Mouse (Mus musculus) layer of hippocampus, adult 8-10 months (tissue): ENCODE measurements around the gene Schip1. TPM values are rescaled to one million over a fixed set of nuclear protein-coding genes. Genes with fewer than 3 reads are reported as not detected.

Experiments
- DNase-seq, 2 experiments: peaks; one replicate each; pipeline ENCODE4 v3.0.0; 2022; ENCODE audit warnings: low spot score in 2 of 2
- total RNA-seq, 4 experiments: library from RNA; stranded (reverse); gene quantifications; 2 replicates each; pipeline ENCODE4 v1.2.4; 2022

Gene Schip1
- total RNA-seq, 4 experiments from 2014 or later, result 220 to 285 (median 244) TPM

DNA sequence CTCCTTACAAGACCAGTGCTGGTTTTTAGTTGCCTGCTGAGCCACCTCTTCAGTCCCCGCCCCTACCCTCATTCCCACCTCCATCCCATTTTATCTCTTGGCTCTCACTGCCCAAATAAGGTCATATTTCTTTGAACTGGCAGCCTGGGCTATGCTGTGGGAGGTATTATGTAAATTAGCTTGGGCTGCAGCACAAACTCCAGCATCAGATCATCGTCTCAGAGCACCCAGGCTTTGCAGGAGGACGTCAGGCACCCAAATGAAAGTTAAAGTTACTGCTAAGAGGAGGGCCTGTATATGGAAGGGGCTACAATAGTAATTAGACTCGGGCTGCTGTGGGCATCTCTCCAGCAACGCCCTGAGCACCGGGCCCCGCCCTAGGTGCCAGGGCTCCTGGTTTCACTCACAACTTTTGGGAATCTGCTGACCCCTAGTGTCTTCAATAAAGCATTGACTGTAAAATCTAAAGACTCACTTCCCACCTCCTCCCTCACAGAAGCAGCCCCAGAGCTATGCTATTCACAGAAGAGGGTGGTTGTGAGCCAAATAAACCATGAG lies 478.4 kb downstream of the Schip1 start:
- peak; percentile 62 to 64 for DNase-seq

DNA sequence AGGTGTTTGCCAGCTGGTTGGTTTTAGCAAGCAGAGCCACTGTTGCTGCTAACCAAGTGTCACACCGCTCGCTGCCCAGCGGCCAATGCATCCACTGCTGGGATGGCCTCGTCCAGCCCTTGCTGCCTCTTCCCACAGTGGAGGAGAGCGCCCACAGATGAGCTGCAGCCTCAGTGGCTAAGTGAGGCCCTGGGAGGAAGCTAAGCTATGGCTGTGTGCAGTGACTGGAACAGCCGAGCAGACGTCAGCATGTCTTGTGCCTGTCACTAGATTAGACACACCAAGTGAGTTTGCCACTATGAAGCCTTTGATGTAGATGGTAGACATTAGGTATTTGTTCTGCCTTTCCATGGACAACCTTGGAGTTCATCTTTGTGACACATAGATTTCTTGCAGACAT lies 480.2 kb downstream of the Schip1 start:
- DNase-seq, result no peak

- DNase-seq, result no peak
Measured at GRCm38 (mm10) chr3:68545898-68546297, 481.3 kb downstream of the Schip1 start.

GRCm38 (mm10) chr3:68555087-68555662 lies 490.6 kb downstream of the Schip1 start:
- DNase-seq, result no peak

GRCm38 (mm10) chr3:68556891-68557290 lies 492.3 kb downstream of the Schip1 start:
- no peak for DNase-seq

DNA sequence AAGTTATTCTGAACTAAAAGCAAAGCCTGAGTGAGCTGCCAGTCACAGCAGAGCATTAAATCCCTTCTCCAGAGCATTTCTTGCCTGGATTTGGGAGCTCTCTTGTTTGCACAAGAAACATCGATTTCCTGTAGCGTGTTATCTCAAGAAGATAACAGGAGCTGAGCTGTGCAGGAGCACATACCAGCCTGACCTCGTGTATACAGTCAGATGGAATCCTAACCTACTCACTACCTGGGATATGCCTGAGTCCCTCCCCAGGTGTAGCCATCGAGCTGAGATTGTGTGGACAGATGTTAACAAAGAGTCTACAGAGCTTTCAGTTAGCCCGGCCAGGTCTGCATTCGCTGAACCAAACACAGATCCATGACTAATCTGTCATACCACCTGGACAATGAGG lies 494.1 kb downstream of the Schip1 start:
- DNase-seq, result no peak

DNA sequence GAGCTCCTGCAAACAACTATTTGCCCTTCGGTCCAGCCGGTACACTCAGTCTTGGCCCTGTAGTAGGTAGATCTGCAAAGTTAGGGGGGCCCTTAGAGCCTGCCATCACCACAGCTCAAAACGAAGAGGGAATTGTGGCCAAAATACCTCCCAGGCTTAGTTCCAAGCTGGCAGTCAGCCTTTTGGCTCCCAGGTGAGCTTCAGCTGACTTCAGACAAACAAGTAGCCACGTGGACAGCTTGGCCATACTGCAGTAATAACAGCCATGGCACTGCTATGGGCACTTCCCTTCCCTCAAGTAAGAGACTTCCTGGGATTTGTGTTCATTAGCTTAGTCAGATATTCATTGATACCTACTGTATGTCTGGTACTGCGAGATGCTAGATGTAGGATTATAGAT lies 495.5 kb downstream of the Schip1 start:
- DNase-seq, result no peak

DNA sequence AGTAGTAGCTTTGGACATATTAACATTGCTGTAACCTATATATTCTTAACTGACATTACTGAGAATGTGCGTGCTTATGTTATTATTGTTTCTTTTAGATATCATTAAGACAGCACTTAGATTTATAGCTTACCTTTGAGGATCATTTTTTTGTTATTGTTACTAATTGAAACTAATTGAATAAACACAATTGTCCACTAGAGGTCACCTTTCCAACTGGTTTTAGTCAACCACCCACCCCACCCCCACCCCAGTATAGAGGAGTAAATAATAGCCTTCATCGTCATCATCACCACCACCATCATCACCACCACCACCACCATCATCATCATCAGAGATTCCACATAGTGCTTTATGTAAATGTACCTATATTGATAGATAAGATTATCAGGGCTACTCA lies 498.2 kb downstream of the Schip1 start:
- no peak for DNase-seq

- no peak for DNase-seq
Measured at GRCm38 (mm10) chr3:68563922-68564321, 499.3 kb downstream of the Schip1 start.

GRCm38 (mm10) chr3:68564978-68565674 lies 500.5 kb downstream of the Schip1 start:
- DNase-seq, result no peak

GRCm38 (mm10) chr3:68565675-68566055 lies 501.1 kb downstream of the Schip1 start:
- DNase-seq, result no peak

DNA sequence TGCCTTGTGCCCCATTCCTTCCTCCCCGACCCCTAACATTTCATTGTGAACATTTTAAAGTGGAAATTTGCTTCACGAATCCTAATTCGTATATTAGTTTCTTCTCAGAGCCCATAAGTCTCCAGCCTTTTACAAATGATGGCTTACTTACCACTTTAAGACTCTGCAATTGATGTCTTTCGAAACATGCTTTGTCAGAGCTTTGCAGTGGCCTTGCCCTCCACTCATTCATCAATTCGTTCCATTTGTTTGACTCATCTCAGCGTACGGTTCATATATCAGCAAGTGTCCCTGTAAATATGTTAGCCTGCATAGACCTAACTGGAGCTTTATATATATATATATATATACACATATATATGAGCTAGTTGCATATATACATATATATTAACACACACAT lies 503.0 kb downstream of the Schip1 start:
- DNase-seq, result no peak

GRCm38 (mm10) chr3:68568149-68568548 lies 503.5 kb downstream of the Schip1 start:
- DNase-seq, result no peak

GRCm38 (mm10) chr3:68568716-68569115 lies 504.1 kb downstream of the Schip1 start:
- no peak for DNase-seq

- DNase-seq, result peak in 1 of 2 experiments; percentile 47
Measured at GRCm38 (mm10) chr3:68570319-68570718, 505.7 kb downstream of the Schip1 start.

DNA sequence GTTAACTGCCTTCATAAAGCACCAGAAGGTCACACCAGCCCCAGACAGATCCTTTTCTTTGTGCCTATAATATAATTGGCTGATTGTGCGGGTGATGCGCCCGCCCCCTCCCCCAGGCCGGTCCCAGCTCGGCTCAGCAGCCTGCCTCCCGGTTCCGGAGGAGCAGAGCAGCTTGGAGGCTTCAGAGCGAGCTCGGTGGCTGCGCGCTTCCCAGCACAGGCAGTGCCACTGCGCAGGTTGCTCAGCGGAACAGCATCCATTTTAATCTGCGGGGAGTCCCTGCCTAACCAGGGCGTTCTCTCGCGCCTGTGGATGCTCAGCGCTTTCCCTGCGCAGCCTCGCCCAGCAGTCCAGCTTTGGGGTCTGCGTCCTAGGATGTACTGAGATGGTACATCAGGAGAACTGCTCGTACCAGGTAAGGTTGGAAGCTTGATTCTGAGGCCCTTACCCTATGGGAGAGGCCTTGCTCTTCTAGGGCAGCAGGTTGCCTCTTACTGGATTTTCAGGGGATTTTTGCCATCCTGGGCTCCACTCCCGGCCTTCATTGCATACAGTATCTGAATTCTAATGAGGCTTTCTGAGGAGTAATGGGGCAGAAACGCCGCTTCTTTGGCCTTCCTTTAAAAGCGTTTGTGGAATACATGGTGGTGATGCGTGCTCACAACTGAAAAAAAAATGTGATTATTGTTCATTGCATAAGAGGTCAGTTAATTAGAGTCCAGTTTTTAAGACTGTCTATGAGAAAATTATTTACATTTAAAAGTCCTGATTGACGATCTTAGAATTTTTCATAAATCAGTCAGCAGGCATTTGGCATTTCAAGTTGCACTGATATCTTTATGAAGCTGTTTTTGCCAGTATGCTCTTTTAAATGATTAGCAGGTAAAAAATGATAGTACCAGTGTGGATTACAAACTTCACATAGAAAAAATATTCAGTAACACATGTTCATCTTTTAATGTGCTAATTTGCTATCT lies 507.9 kb downstream of the Schip1 start:
- peak; percentile 88 to 89 for DNase-seq

DNA sequence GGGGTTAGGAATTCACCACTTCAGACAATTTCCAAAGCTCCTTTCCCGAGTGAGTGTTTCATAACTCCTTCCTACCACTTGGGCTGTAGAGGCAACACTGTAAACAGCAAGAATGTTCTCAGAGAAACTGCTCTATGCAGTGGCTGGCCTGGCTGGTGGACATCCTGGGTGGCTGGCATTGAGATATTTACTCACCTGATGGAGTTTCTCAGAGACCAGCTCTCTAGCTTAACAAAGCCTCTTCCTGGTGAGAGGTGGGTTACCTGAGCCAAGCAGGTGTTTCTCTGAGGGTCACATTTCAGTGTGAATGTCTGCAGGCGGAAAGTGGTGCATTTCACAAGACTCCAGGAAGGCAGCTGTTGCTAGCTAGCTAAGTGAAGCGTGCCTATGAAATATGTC lies 508.6 kb downstream of the Schip1 start:
- no peak for DNase-seq

DNA sequence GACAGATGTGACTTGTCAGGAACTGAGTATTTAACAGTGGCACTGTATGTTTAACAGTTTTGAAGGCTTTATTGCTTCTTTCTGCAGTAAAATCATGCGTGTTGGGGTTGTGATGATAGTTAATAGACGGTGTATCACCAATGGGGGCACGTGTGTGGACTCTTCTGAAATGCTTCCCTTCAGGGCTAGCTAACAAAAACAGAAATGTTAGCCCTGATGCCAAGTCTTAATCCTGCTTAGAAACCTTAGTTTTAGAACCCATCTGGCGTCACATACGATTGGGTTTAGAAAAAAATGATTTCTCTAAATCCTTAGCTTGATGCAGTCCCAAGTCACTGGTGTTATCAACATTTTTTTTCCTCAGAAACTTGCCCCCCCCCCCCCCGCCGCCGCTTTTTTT lies 509.5 kb downstream of the Schip1 start:
- no peak for DNase-seq

- DNase-seq, result no peak
Measured at GRCm38 (mm10) chr3:68574565-68574964, 510.0 kb downstream of the Schip1 start.

DNA sequence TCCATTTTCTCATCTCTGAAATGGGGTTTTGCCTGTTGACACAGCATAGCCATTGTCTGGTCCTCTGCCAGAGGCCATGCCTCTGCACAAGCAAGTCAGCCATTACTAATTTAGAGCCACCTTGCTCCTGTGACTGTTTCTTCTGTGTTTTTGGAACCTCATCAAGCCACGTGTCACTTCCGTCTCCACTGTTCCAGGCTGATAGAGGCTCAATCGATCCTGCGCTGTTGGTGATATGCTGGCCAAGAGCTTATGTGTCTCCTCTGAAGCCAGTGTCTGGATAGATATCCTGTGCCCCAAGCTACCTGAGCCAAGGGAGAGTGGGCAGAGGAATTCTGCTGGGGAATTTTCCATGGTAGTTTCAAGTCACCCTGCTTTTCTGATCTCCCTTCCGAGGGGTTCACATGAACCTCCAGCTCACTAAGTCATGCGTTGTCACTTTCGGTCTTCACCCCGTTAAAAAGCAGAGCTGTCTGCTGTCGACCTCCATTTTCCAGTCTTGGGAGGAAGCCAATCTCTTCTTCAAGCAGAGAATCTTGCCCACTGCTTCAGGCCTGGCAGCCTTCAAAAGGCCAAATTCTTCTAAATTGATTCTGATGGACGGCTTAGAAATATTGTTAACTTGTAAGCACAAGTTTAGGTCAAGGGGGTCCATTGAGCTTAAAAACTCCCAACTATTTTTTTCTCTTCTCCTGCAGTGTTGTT lies 511.2 kb downstream of the Schip1 start:
- no peak for DNase-seq

- DNase-seq, result peak; percentile 86 to 90
Measured at GRCm38 (mm10) chr3:68576431-68576830, 511.8 kb downstream of the Schip1 start.
